Mouse (Mus musculus): Measurements from ENCODE around the gene Tuba1a.

- TF ChIP-seq CTCF (IDR thresholded peaks at IDR 0.05; ENCODE audit: insufficient read depth, low read depth, low read length) (no peak), POLR2A (IDR thresholded peaks at IDR 0.05; ENCODE audit: insufficient read depth, low read depth, low read length) (no peak)
Measured at GRCm38 (mm10) chr15:98987661-98988181, 34.2 kb upstream of the Tuba1a start.

All from olfactory bulb, adult 2 months (tissue).